Mouse (Mus musculus) CH12.LX (cell line): ENCODE data around the gene Hirip3. TPM values are rescaled to one million over a fixed set of nuclear protein-coding genes. Genes with fewer than 3 reads are reported as not detected.

Source experiments
- DNase-seq: peaks from one replicate; pipeline ENCODE4 v3.0.0-alpha.2; 2013; ENCODE audit errors: extremely low read depth
- H3K27ac ChIP-seq: 2 replicates; pipeline ENCODE4 v1.5.1; 2012; ENCODE audit warnings: low read depth, mild to moderate bottlenecking, control low read depth, moderate library complexity; ENCODE audit not compliant: insufficient read depth
- H3K27me3 ChIP-seq: replicated peaks from 2 replicates; pipeline ENCODE3; 2012; ENCODE audit warnings: inconsistent platforms
- H3K36me3 ChIP-seq, 2 experiments: replicated peaks in 1 of 2; 2 replicates each; pipeline versions ENCODE3 to v1.6.1; 2012; ENCODE audit warnings: inconsistent platforms in 1 of 2, low read length in 1 of 2, mild to moderate bottlenecking in 1 of 2, mixed read lengths in 1 of 2, moderate library complexity in 1 of 2; ENCODE audit not compliant: control insufficient read depth in 1 of 2, insufficient read depth in 1 of 2
- H3K4me1 ChIP-seq, 2 experiments: 2 replicates each; pipeline ENCODE4 v1.6.1; 2012; ENCODE audit warnings: inconsistent platforms in 1 of 2, moderate library complexity in 1 of 2; ENCODE audit not compliant: insufficient read depth in 2 of 2, control insufficient read depth in 1 of 2
- H3K4me2 ChIP-seq: 2 replicates; pipeline ENCODE4 v1.6.1; 2012; ENCODE audit warnings: low read depth, mild to moderate bottlenecking, control low read depth; ENCODE audit not compliant: poor library complexity, insufficient read depth, severe bottlenecking
- H3K4me3 ChIP-seq, 3 experiments: fragments of 150-350 bp in 1 of 3; sonication (generic) in 1 of 3; replicated peaks in 1 of 3; 2 replicates each; pipeline versions ENCODE3 to v1.5.1; 2011 to 2012; ENCODE audit warnings: low read depth in 2 of 3, low read length in 2 of 3, mild to moderate bottlenecking in 2 of 3, moderate library complexity in 2 of 3, control low read depth in 1 of 3, improper control_type of control experiment in 1 of 3, inconsistent platforms in 1 of 3, mixed read lengths in 1 of 3; ENCODE audit not compliant: poor library complexity in 1 of 3
- H3K79me2 ChIP-seq: replicated peaks from 2 replicates; pipeline ENCODE4 v1.6.1; 2012; ENCODE audit warnings: mild to moderate bottlenecking, moderate library complexity; ENCODE audit not compliant: control insufficient read depth, poor library complexity, insufficient read depth, severe bottlenecking; ENCODE audit errors: extremely low read depth
- H3K9ac ChIP-seq: 2 replicates; pipeline ENCODE4 v1.6.1; 2012; ENCODE audit warnings: low read depth, mild to moderate bottlenecking, control low read depth, moderate library complexity; ENCODE audit not compliant: insufficient read depth
- H3K9me3 ChIP-seq: replicated peaks from 2 replicates; pipeline ENCODE3; 2012; ENCODE audit warnings: low read length, inconsistent platforms, mixed read lengths
- BHLHE40 ChIP-seq: IDR thresholded peaks from 2 replicates; pipeline ENCODE4 v1.6.1; 2011; ENCODE audit warnings: mild to moderate bottlenecking, low read depth, low read length, improper control_type of control experiment
- E2F4 ChIP-seq: IDR thresholded peaks from 2 replicates; pipeline ENCODE4 v1.6.1; 2011; ENCODE audit warnings: low read depth, low read length, improper control_type of control experiment; ENCODE audit not compliant: insufficient replicate concordance
- ETS1 ChIP-seq: conservative IDR thresholded peaks from 2 replicates; pipeline ENCODE4 v1.6.1; 2012; ENCODE audit warnings: low read depth, mild to moderate bottlenecking, inconsistent platforms, low read length, improper control_type of control experiment, moderate library complexity
- GABPA ChIP-seq: IDR thresholded peaks from 2 replicates; pipeline ENCODE4 v1.6.1; 2012; ENCODE audit warnings: low read depth, low read length, improper control_type of control experiment, inconsistent platforms; ENCODE audit not compliant: insufficient replicate concordance
- HCFC1 ChIP-seq: IDR thresholded peaks from 2 replicates; pipeline ENCODE4 v1.6.1; 2012; ENCODE audit warnings: low read depth, mild to moderate bottlenecking, inconsistent platforms, low read length, improper control_type of control experiment
- JUN ChIP-seq: IDR thresholded peaks from 2 replicates; pipeline ENCODE4 v1.6.1; 2011; ENCODE audit warnings: low read depth, mild to moderate bottlenecking, low read length, improper control_type of control experiment, moderate library complexity; ENCODE audit not compliant: insufficient read depth
- JUND ChIP-seq: conservative IDR thresholded peaks from 2 replicates; pipeline ENCODE4 v1.6.1; 2011; ENCODE audit warnings: low read depth, low read length, improper control_type of control experiment
- MAFK ChIP-seq: IDR thresholded peaks from 2 replicates; pipeline ENCODE4 v1.6.1; 2011; ENCODE audit warnings: low read length, improper control_type of control experiment; ENCODE audit not compliant: insufficient replicate concordance
- MEF2A ChIP-seq: IDR thresholded peaks from 2 replicates; pipeline ENCODE4 v1.6.1; 2014; ENCODE audit warnings: low read depth, mild to moderate bottlenecking, inconsistent platforms, low read length, improper control_type of control experiment, borderline replicate concordance
- NRF1 ChIP-seq: IDR thresholded peaks from 2 replicates; pipeline ENCODE4 v1.6.1; 2014; ENCODE audit warnings: low read depth, mild to moderate bottlenecking, inconsistent platforms, low read length, improper control_type of control experiment, moderate library complexity
- SMC3 ChIP-seq: IDR thresholded peaks from 2 replicates; pipeline ENCODE4 v1.6.1; 2011; ENCODE audit warnings: low read depth, low read length, improper control_type of control experiment
- TBP ChIP-seq: conservative IDR thresholded peaks from 2 replicates; pipeline ENCODE4 v1.6.1; 2011; ENCODE audit warnings: low read depth, low read length, improper control_type of control experiment
- UBTF ChIP-seq: IDR thresholded peaks from 2 replicates; pipeline ENCODE4 v1.6.1; 2012; ENCODE audit warnings: low read depth, mild to moderate bottlenecking, inconsistent platforms, low read length, improper control_type of control experiment, moderate library complexity
- USF1 ChIP-seq: IDR thresholded peaks from 2 replicates; pipeline ENCODE4 v1.6.1; 2014; ENCODE audit warnings: low read depth, mild to moderate bottlenecking, inconsistent platforms, low read length, improper control_type of control experiment
- ZKSCAN1 ChIP-seq: IDR thresholded peaks from 2 replicates; pipeline ENCODE4 v1.6.1; 2012; ENCODE audit warnings: low read depth, inconsistent platforms, low read length, improper control_type of control experiment, borderline replicate concordance
- ZMIZ1 ChIP-seq: IDR thresholded peaks from 2 replicates; pipeline ENCODE4 v1.6.1; 2012; ENCODE audit warnings: low read depth, mild to moderate bottlenecking, inconsistent platforms, low read length, improper control_type of control experiment
- ZNF384 ChIP-seq: IDR thresholded peaks from 2 replicates; pipeline ENCODE4 v1.6.1; 2012; ENCODE audit warnings: low read depth, low read length, improper control_type of control experiment, inconsistent platforms
- dilution Hi-C: fragments of 300-500 bp; cut with MboI; formaldehyde crosslinking; loops from 2 replicates; pipeline ENCODE4 v1.14.3; 2020; ENCODE audit warnings: low sequenced_read_pairs; ENCODE audit not compliant: extremely low pct_unique_long_range_greater_than_20kb, extremely low pct_ligation_motif_present
- in situ Hi-C: fragments of 300-500 bp; cut with MboI; formaldehyde crosslinking; loops from 3 replicates; pipeline ENCODE4 v1.14.3; 2019; ENCODE audit warnings: low sequenced_read_pairs, low pct_ligation_motif_present, low pct_unique_long_range_greater_than_20kb, mixed read lengths
- polyA plus RNA-seq: library from polyadenylated mRNA; unstranded; fragments of >175 nt; gene quantifications from 2 replicates; pipeline ENCODE4 v1.2.1, GENCODE M21; 2012; ENCODE audit warnings: low read depth; ENCODE audit not compliant: insufficient read length
- total RNA-seq, 2 experiments: library from RNA; depleted of rRNA; stranded (reverse); fragments of 300-350 nt in 1 of 2; fragments of >200 nt in 1 of 2; gene quantifications; 2 replicates each; pipeline ENCODE4 v1.2.3; 2012 to 2014

The Hirip3 gene
- total and polyA plus RNA-seq, 3 experiments, result 44.7 to 190 (median 70.9) TPM

GRCm38 (mm10) chr7:126847421-126848398, 14.1 kb upstream of the Hirip3 start:
- Histone ChIP-seq H3K9ac (no peak overlapping the region), H3K4me2 (no peak overlapping the region), H3K4me1 (peaks cover 0 to 6% of the 10 kb centered on the region in 2 experiments; a peak in 1 of 4 replicates), H3K27me3 (peaks cover 9% of the 10 kb centered on the region), H3K27ac (no peak overlapping the region), H3K79me2 (no peaks in the 10 kb centered on the region), H3K36me3 (peaks cover 16 to 41% of the 10 kb centered on the region in 2 experiments), H3K4me3 (no peak overlapping the region), H3K9me3 (no peaks in the 10 kb centered on the region)
- TF ChIP-seq NRF1 (no peak), JUN (no peak), UBTF (no peak)
- no peak for DNase-seq
- dilution Hi-C loops, result no loop called here
- in situ Hi-C loops, result no loop called here

- dilution Hi-C loops, result no loop called here
- no peak for DNase-seq
- TF ChIP-seq HCFC1, result no peak
- Histone ChIP-seq H3K4me2 (no peak overlapping the region), H3K9ac (no peak overlapping the region), H3K4me3 (no peak overlapping the region), H3K27ac (no peak overlapping the region), H3K9me3 (no peaks in the 10 kb centered on the region), H3K4me1 (peaks cover 0 to 6% of the 10 kb centered on the region in 2 experiments; a peak in 1 of 4 replicates), H3K79me2 (no peaks in the 10 kb centered on the region), H3K36me3 (peaks cover 26 to 52% of the 10 kb centered on the region in 2 experiments), H3K27me3 (peaks cover 3% of the 10 kb centered on the region)
- in situ Hi-C loops, result no loop called here
These were observed 13.0 kb upstream of the Hirip3 start for GRCm38 (mm10) chr7:126848794-126849193.

GRCm38 (mm10) chr7:126850161-126850560, 11.6 kb upstream of the Hirip3 start:
- peaks cover 39 to 66% of the 10 kb centered on the region in 2 experiments for H3K36me3 ChIP-seq
- TF ChIP-seq SMC3 (no peak), MAFK (no peak), TBP (no peak), ZMIZ1 (no peak), ZNF384 (no peak), NRF1 (no peak), USF1 (no peak), JUN (no peak), MEF2A (no peak), ETS1 (no peak), BHLHE40 (no peak), GABPA (no peak), E2F4 (no peak), JUND (no peak), HCFC1 (no peak), ZKSCAN1 (no peak), UBTF (no peak)

More at GRCm38 (mm10) chr7:126850161-126850560, 11.6 kb upstream of the Hirip3 start:
- Histone ChIP-seq H3K27me3 (no peaks in the 10 kb centered on the region), H3K4me3 (no peak overlapping the region), H3K4me1 (peaks cover 0 to 6% of the 10 kb centered on the region in 2 experiments; a peak in 1 of 4 replicates), H3K9ac (no peak overlapping the region), H3K9me3 (no peaks in the 10 kb centered on the region), H3K79me2 (no peaks in the 10 kb centered on the region), H3K4me2 (no peak overlapping the region), H3K27ac (no peak overlapping the region)
- dilution Hi-C loops (no loop called here), in situ Hi-C loops (no loop called here)
- DNase-seq, result no peak
